Mouse (Mus musculus) cerebellum, adult 11 months (tissue): ENCODE results near the gene Lhfpl1.
"Not testable (repeated sequence)": the region's sequence is repeated elsewhere in the genome, so short reads cannot be mapped to it uniquely, and the experiment has no call there.

ENCODE experiments used
- DNase-seq: peaks from one replicate; pipeline ENCODE4 v3.0.0; 2022

Gene Lhfpl1

GRCm38 (mm10) chrX:145348377-145349203 lies at the start of gene Lhfpl1:
Lhfpl1 (minus strand) TSS chrX:145349089.
- no peak for DNase-seq

- DNase-seq = no peak
These were observed 22.9 kb upstream of the Lhfpl1 start for GRCm38 (mm10) chrX:145371839-145372238.

- no peak for DNase-seq
These were observed 13.6 kb upstream of the Lhfpl1 start for GRCm38 (mm10) chrX:145362527-145362926.

GRCm38 (mm10) chrX:145342402-145342801 lies 6.5 kb downstream of the Lhfpl1 start:
- no peak for DNase-seq

GRCm38 (mm10) chrX:145336141-145336540 lies 12.7 kb downstream of the Lhfpl1 start:
- DNase-seq = no peak

- no peak for DNase-seq
These were observed 40.3 kb downstream of the Lhfpl1 start for GRCm38 (mm10) chrX:145308555-145308954.

GRCm38 (mm10) chrX:145307174-145307573 lies 41.7 kb downstream of the Lhfpl1 start:
- DNase-seq = no peak

- DNase-seq = not testable (repeated sequence)
These were observed 48.7 kb downstream of the Lhfpl1 start for GRCm38 (mm10) chrX:145300232-145300631.

GRCm38 (mm10) chrX:145272209-145272608 lies 76.7 kb downstream of the Lhfpl1 start:
- DNase-seq = no peak

GRCm38 (mm10) chrX:145271768-145272167 lies 77.1 kb downstream of the Lhfpl1 start:
- DNase-seq = no peak

- no peak for DNase-seq
These were observed 87.1 kb downstream of the Lhfpl1 start for GRCm38 (mm10) chrX:145261803-145262202.
